Mouse (Mus musculus): Measurements from ENCODE around the gene Ap1s1. TPM values are rescaled to one million over a fixed set of nuclear protein-coding genes. Genes with fewer than 3 reads are reported as not detected.

The Ap1s1 gene
- polyA plus RNA-seq, 1 experiment from 2014 or later, result 284 TPM

- Histone ChIP-seq H3K4me1 (ENCODE audit: control insufficient read depth, insufficient read depth, low read length) (no peaks in the 10 kb centered on the region), H3K36me3 (ENCODE audit: control insufficient read depth, insufficient read depth, low read length) (no peaks in the 10 kb centered on the region), H3K27ac (ENCODE audit: low read length) (no peak overlapping the region), H3K9ac (ENCODE audit: low read depth, low read length) (no peak overlapping the region), H3K27me3 (replicated peaks; ENCODE audit: control insufficient read depth, insufficient read depth, low read length) (no peaks in the 10 kb centered on the region), H3K4me2 (ENCODE audit: low read depth, low read length) (no peak overlapping the region), H3K4me3 (ENCODE audit: low read length) (no peak overlapping the region), H3K9me3 (ENCODE audit: control insufficient read depth, low read length) (no peaks in the 10 kb centered on the region)
- 70% methylated on average over 15 of the region's 15 CpGs for WGBS
- ATAC-seq, result no peak
Measured at GRCm38 (mm10) chr5:137012401-137012950, 33.5 kb downstream of the Ap1s1 start.

- Histone ChIP-seq H3K9me3 (ENCODE audit: control insufficient read depth, low read length) (no peaks in the 10 kb centered on the region), H3K36me3 (ENCODE audit: control insufficient read depth, insufficient read depth, low read length) (no peaks in the 10 kb centered on the region), H3K27me3 (replicated peaks; ENCODE audit: control insufficient read depth, insufficient read depth, low read length) (no peaks in the 10 kb centered on the region), H3K27ac (ENCODE audit: low read length) (no peak overlapping the region), H3K4me2 (ENCODE audit: low read depth, low read length) (no peak overlapping the region), H3K4me1 (ENCODE audit: control insufficient read depth, insufficient read depth, low read length) (0 out of 2 replicates have a peak, but pooled peaks cover 3% of the 10 kb centered on the region), H3K4me3 (ENCODE audit: low read length) (no peak overlapping the region), H3K9ac (ENCODE audit: low read depth, low read length) (no peak overlapping the region)
- no peak for ATAC-seq
- 27% methylated on average over 3 of the region's 3 CpGs for WGBS
Measured at GRCm38 (mm10) chr5:137009988-137010387, 35.9 kb downstream of the Ap1s1 start.

GRCm38 (mm10) chr5:137007276-137007675 lies 38.7 kb downstream of the Ap1s1 start:
- Histone ChIP-seq H3K4me2 (ENCODE audit: low read depth, low read length) (no peak overlapping the region), H3K36me3 (ENCODE audit: control insufficient read depth, insufficient read depth, low read length) (no peaks in the 10 kb centered on the region), H3K9me3 (ENCODE audit: control insufficient read depth, low read length) (no peaks in the 10 kb centered on the region), H3K4me3 (ENCODE audit: low read length) (no peak overlapping the region), H3K9ac (ENCODE audit: low read depth, low read length) (no peak overlapping the region), H3K27ac (ENCODE audit: low read length) (no peak overlapping the region), H3K4me1 (ENCODE audit: control insufficient read depth, insufficient read depth, low read length) (0 out of 2 replicates have a peak, but pooled peaks cover 3% of the 10 kb centered on the region), H3K27me3 (replicated peaks; ENCODE audit: control insufficient read depth, insufficient read depth, low read length) (no peaks in the 10 kb centered on the region)
- no peak for ATAC-seq
- 30% methylated on average over 8 of the region's 8 CpGs for WGBS

GRCm38 (mm10) chr5:137000612-137001011 lies 45.3 kb downstream of the Ap1s1 start:
- Histone ChIP-seq H3K36me3 (ENCODE audit: control insufficient read depth, insufficient read depth, low read length) (no peaks in the 10 kb centered on the region), H3K9ac (ENCODE audit: low read depth, low read length) (no peak overlapping the region), H3K9me3 (ENCODE audit: control insufficient read depth, low read length) (no peaks in the 10 kb centered on the region), H3K4me1 (ENCODE audit: control insufficient read depth, insufficient read depth, low read length) (no peaks in the 10 kb centered on the region), H3K27me3 (replicated peaks; ENCODE audit: control insufficient read depth, insufficient read depth, low read length) (no peaks in the 10 kb centered on the region), H3K4me2 (ENCODE audit: low read depth, low read length) (no peak overlapping the region), H3K4me3 (ENCODE audit: low read length) (no peak overlapping the region), H3K27ac (ENCODE audit: low read length) (no peak overlapping the region)
- WGBS, result 78% methylated on average over 2 of the region's 2 CpGs
- ATAC-seq, result no peak

- 0 out of 2 replicates have a peak, but pooled peaks cover 3% of the 10 kb centered on the region for H3K36me3 ChIP-seq (ENCODE audit: control insufficient read depth, insufficient read depth, low read length)
- no peak overlapping the region for H3K27ac ChIP-seq (ENCODE audit: low read length)
- WGBS, result 60% methylated on average over 4 of the region's 5 CpGs
- no peak overlapping the region for H3K4me3 ChIP-seq (ENCODE audit: low read length)
- H3K4me1 ChIP-seq (ENCODE audit: control insufficient read depth, insufficient read depth, low read length), result no peaks in the 10 kb centered on the region
- ATAC-seq, result no peak
- H3K27me3 ChIP-seq (replicated peaks; ENCODE audit: control insufficient read depth, insufficient read depth, low read length), result no peaks in the 10 kb centered on the region
- no peak overlapping the region for H3K4me2 ChIP-seq (ENCODE audit: low read depth, low read length)
- no peaks in the 10 kb centered on the region for H3K9me3 ChIP-seq (ENCODE audit: control insufficient read depth, low read length)
- no peak overlapping the region for H3K9ac ChIP-seq (ENCODE audit: low read depth, low read length)
Measured at GRCm38 (mm10) chr5:136999449-136999848, 46.5 kb downstream of the Ap1s1 start.

GRCm38 (mm10) chr5:136989801-136990200 lies 56.1 kb downstream of the Ap1s1 start:
- Histone ChIP-seq H3K27me3 (replicated peaks; ENCODE audit: control insufficient read depth, insufficient read depth, low read length) (no peaks in the 10 kb centered on the region), H3K4me1 (ENCODE audit: control insufficient read depth, insufficient read depth, low read length) (peaks cover 14% of the 10 kb centered on the region), H3K9me3 (ENCODE audit: control insufficient read depth, low read length) (no peaks in the 10 kb centered on the region), H3K36me3 (ENCODE audit: control insufficient read depth, insufficient read depth, low read length) (peaks cover 26% of the 10 kb centered on the region; the same call in 1 of the 2 replicates), H3K4me3 (ENCODE audit: low read length) (no peak overlapping the region), H3K27ac (ENCODE audit: low read length) (no peak overlapping the region), H3K9ac (ENCODE audit: low read depth, low read length) (no peak overlapping the region), H3K4me2 (ENCODE audit: low read depth, low read length) (no peak overlapping the region)
- WGBS, result 88% methylated on average over 6 of the region's 6 CpGs
- no peak for ATAC-seq

GRCm38 (mm10) chr5:136988420-136988819 lies 57.5 kb downstream of the Ap1s1 start:
- H3K9me3 ChIP-seq (ENCODE audit: control insufficient read depth, low read length), result no peaks in the 10 kb centered on the region
- H3K27ac ChIP-seq (ENCODE audit: low read length), result no peak overlapping the region
- WGBS, result 53% methylated on average over 7 of the region's 7 CpGs

GRCm38 (mm10) chr5:136987934-136988271 lies 58.0 kb downstream of the Ap1s1 start, which contains the start of gene Znhit1:
Gene Znhit1, minus strand, starts transcription at chr5:136988021.
- H3K9me3 ChIP-seq (ENCODE audit: control insufficient read depth, low read length), result no peaks in the 10 kb centered on the region
- H3K4me3 ChIP-seq (ENCODE audit: low read length), result peak within 1 kb of the TSS; percentile 94
- H3K36me3 ChIP-seq (ENCODE audit: control insufficient read depth, insufficient read depth, low read length), result peaks cover 16% of the 10 kb centered on the region
- peak within 1 kb of the TSS; percentile 88 for H3K4me2 ChIP-seq (ENCODE audit: low read depth, low read length)
- no peaks in the 10 kb centered on the region for H3K27me3 ChIP-seq (replicated peaks; ENCODE audit: control insufficient read depth, insufficient read depth, low read length)
- H3K4me1 ChIP-seq (ENCODE audit: control insufficient read depth, insufficient read depth, low read length), result peaks cover 14% of the 10 kb centered on the region
- 2% methylated on average over 12 of the region's 12 CpGs for WGBS
- ATAC-seq, result no peak
- peak within 1 kb of the TSS; percentile 97 for H3K9ac ChIP-seq (ENCODE audit: low read depth, low read length)
- peak within 1 kb of the TSS; percentile 95 for H3K27ac ChIP-seq (ENCODE audit: low read length)

More at GRCm38 (mm10) chr5:136988420-136988819, 57.5 kb downstream of the Ap1s1 start:
- H3K4me3 ChIP-seq (ENCODE audit: low read length), result peak overlapping the region; percentile 94; the same call in 1 of the 2 replicates
- peaks cover 17% of the 10 kb centered on the region for H3K36me3 ChIP-seq (ENCODE audit: control insufficient read depth, insufficient read depth, low read length)
- peak overlapping the region; percentile 88 for H3K4me2 ChIP-seq (ENCODE audit: low read depth, low read length)
- peaks cover 14% of the 10 kb centered on the region for H3K4me1 ChIP-seq (ENCODE audit: control insufficient read depth, insufficient read depth, low read length)
- ATAC-seq, result no peak
- peak overlapping the region; percentile 97; the same call in 1 of the 2 replicates for H3K9ac ChIP-seq (ENCODE audit: low read depth, low read length)
- no peaks in the 10 kb centered on the region for H3K27me3 ChIP-seq (replicated peaks; ENCODE audit: control insufficient read depth, insufficient read depth, low read length)

- H3K27me3 ChIP-seq (replicated peaks; ENCODE audit: control insufficient read depth, insufficient read depth, low read length), result no peaks in the 10 kb centered on the region
- H3K27ac ChIP-seq (ENCODE audit: low read length), result peak overlapping the region; percentile 95
- H3K4me3 ChIP-seq (ENCODE audit: low read length), result peak overlapping the region; percentile 94
- peaks cover 16% of the 10 kb centered on the region for H3K36me3 ChIP-seq (ENCODE audit: control insufficient read depth, insufficient read depth, low read length)
- peak overlapping the region; percentile 88 for H3K4me2 ChIP-seq (ENCODE audit: low read depth, low read length)
- peak overlapping the region; percentile 97 for H3K9ac ChIP-seq (ENCODE audit: low read depth, low read length)
- H3K9me3 ChIP-seq (ENCODE audit: control insufficient read depth, low read length), result no peaks in the 10 kb centered on the region
- peaks cover 14% of the 10 kb centered on the region for H3K4me1 ChIP-seq (ENCODE audit: control insufficient read depth, insufficient read depth, low read length)
- ATAC-seq, result peak; percentile 74
- under 1% methylated on average over 67 of the region's 67 CpGs for WGBS
Measured at GRCm38 (mm10) chr5:136987138-136987933, 58.6 kb downstream of the Ap1s1 start.

Measured in intestine, embryonic 16.5 days (tissue).